Mouse (Mus musculus) testis, postnatal 10 days (tissue): ENCODE results near the gene Pdk2.
A peak's percentile ranks its signal among the peaks of the same experiment; 100 is the strongest.
"Not testable (repeated sequence)": the region's sequence is repeated elsewhere in the genome, so short reads cannot be mapped to it uniquely, and the experiment has no call there.

Experiments
- DNase-seq: peaks from one replicate; pipeline ENCODE4 v3.0.0; 2021; ENCODE audit warnings: low spot score

Gene Pdk2

DNA sequence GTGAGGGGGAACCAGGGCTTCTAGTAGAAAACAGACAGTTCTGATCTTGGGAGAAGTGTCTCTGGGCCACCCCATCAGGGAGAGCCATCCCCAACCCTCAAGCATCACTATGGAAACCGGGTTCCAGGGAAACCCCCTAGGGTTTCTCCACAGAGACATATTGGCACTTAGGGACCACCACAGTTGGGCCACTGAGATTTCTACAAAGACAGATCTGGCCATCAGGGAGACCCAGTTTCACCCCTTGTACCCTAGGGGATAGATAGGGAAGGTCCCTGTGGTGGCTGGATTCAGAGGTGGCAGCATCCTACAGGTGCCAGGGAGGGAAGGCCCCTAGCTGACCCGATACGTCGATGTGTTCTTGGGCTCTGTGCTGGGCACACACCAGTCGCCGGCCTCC, 14.3 kb downstream of the Pdk2 start:
- DNase-seq = no peak

- no peak for DNase-seq
Measured at GRCm38 (mm10) chr11:95026090-95026542, 15.0 kb downstream of the Pdk2 start.

DNA sequence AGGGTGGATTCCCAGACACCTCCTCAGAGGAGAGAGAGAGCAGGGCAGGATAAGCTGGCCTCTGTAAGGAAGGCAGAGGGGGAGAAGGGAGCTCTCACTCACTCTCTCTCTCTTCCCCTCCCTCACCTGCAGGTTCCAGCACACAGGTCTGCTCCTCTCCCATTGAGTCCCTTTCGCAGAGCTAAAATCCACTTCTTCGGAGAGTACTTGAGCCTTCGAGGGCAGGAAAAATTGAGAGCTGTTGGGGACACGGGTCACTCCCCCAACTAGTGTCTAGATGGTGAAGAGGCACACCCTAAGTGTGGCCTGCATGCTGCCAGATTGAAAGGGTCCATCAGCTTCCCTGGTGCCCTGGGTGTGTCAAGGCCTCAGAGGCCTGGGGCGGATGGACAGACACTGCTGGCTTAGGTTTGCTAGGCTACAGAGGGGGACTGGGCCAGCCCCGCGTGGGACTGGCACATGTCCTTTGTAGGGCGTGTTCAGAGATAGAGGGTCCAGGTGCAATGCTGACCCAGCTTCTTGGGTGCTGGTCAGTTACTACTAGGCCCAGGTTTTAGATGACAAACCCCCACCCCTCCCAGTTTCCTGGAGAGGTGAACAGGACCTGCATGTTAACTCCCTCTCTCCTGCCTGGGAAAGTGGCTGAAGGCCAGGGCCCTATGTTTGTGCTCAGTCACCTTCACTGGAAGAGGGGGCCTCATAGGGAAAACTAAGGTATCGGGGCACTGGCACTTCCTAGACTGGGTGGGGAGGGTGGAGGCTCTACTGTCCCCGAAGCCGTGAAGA, 15.7 kb downstream of the Pdk2 start:
- DNase-seq = no peak

- no peak for DNase-seq
Measured at GRCm38 (mm10) chr11:95024439-95025184, 16.5 kb downstream of the Pdk2 start.

- no peak for DNase-seq
Measured at GRCm38 (mm10) chr11:95023481-95023880, 17.7 kb downstream of the Pdk2 start.

DNA sequence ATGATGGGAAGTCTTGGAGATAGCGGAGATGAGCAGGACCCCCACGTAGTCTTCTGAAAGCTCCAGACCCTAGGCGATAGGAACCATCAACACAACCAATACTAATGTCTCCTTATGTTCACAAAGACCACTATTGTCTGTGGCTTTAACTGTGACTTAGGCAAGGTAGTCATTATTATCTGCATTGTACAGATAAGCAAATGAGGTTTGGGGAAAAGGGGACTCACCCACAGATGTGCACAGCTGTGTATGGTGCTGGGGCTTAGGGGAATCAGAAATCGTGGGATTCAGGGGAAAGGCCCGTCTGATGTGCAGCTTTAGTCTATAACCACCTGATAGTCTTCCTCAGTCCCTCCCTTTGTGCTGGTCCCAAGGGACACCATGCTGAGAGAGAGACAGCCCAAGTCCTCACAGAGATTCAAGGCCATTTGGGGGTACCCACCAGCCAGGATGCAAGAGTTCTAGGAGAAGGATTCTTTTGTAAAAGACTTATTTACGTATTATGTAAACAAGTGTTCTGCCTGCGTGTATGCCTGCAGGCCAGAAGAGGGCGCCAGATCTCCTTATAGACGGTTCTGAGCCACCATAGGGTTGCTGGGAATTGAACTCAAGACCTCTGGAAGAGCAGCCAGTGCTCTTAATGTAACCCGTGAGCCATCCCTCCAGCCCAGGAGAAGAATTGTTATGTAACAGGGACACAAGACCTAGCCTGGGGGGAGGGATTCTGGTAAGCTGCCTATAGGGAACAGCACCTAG, 18.7 kb downstream of the Pdk2 start:
- DNase-seq = no peak

DNA sequence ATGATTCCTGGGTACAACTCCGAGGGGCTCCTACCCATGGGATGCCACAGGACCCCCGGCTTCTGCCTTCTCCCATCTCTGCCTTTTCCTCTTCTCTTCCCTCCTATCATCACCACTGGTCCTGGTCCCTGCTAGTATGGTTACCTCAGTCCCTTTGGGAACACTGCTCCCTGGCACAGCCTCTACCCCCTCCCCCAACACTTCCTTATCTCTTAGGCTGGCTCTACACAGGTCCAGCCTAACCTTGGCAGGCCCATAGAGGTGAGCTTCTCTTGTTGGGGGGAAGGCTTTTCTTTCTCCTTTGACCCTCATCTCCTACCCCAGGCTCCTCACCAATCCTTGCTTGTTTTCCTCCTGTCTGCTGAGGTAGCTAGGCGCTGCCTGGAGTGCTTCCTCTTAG, 25.7 kb downstream of the Pdk2 start:
- DNase-seq = no peak

DNA sequence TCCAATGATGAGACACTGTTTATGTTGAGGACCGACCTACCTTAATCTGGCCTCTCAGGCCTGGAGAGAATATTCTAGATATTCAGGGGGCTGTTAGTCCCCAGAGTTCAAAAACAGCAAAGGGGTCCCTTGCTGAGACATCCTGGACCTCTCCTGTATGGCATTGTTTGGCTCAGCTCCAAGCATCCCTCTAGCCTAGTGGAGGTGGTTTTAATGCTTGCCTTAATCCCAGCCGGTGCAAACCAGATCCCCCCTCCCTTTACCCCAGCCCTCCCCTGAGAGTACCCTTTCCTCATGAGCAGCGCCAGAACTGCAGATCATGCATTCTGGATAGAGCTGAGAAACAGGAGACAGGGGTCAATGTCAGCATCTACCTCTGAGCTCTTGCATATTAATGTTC, 28.7 kb downstream of the Pdk2 start:
- DNase-seq = no peak

DNA sequence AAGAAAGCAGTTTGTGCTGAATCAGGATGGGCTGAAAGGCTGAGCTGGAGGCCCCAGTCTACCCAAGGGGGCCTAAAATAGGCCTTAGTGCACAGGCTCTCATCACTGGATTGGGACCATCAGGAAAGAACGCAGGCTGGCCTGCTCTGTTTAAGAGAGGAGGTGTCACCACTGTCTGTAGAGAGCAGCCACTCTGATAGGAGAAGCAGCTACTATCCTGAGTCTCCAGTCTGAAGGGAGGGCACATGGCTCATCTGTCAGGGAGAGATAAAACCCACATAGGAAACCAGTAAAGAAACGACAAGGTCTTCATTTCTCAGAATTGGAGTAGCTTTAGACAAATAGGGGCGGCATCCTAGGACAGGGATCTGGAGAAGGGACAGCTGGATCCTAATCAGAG, 29.1 kb downstream of the Pdk2 start:
- no peak for DNase-seq

GRCm38 (mm10) chr11:95011416-95011815, 29.7 kb downstream of the Pdk2 start:
- DNase-seq = no peak

GRCm38 (mm10) chr11:95010841-95011403, 30.2 kb downstream of the Pdk2 start:
- not testable (repeated sequence) for DNase-seq

GRCm38 (mm10) chr11:95010141-95010739, 30.9 kb downstream of the Pdk2 start:
- DNase-seq = peak; percentile 71

DNA sequence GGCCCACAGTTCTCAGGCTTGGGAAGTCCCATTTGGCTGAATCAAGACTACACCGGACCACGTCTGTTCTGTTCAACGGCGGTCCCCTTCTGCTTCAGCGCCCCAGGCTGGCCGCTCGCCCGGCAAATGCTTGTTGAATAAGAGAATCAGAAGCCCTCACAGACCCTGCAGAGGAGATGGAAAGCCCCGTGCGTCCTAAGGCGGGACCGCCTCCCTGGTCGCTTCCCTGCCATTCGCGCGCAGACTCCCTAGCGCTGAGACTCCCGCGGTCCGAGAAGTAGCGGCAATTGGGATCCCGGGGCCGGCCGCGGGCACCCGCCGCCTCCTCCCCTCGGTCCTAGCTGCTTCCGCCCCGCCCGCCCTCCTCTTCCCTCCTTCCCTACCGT, 31.5 kb downstream of the Pdk2 start, which contains the start of gene Samd14:
Gene Samd14, plus strand, starts transcription at position 251 of the 386 bp plus-strand sequence.
- peak; percentile 78 for DNase-seq

DNA sequence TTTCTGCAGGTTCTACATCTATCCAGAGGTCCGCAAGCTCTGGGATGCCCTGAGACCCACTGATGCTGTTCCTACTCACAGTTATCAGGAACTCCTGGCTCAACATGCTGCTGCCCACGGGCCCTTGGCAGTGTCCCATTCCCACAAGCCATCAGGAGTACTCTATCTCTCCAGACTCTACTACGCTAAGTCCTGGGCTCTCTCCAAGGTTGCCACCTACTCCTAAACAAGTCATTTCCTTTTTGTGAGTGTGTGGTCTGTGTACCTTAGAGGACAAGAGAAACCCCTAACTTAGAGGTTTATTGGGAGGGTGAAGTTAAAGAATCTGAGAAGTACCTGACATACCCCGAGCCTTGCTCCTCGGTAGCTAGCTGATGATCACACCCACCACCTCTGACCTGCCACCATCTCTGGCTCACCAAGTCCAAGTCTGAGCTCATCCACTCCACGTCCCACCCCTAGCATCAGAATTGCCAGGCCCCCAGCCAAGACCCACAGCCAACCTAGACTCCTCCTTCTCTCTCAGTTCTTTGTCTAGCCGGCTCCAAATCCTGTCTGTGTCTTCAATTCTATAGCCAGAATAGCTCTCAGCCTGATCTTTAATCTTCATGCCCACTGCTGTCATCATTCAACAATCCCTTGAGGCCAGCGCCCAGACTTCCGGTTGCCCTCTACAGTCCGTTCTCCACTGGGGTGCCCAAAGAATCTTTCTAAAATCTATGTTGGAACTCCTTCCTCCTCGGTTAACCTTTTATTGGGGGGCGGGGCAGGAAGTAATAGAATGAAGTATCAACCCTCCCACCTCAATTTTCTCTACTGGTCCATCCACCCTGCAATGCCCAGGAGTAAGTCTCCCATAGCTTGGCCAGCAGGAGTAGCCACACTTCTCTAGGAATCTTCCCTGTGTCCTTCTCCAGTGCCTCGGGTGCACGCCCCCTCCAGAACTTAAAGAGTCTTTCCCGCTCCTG, 32.2 kb downstream of the Pdk2 start:
- peak; percentile 62 for DNase-seq

GRCm38 (mm10) chr11:95007418-95007817, 33.7 kb downstream of the Pdk2 start:
- DNase-seq = no peak

DNA sequence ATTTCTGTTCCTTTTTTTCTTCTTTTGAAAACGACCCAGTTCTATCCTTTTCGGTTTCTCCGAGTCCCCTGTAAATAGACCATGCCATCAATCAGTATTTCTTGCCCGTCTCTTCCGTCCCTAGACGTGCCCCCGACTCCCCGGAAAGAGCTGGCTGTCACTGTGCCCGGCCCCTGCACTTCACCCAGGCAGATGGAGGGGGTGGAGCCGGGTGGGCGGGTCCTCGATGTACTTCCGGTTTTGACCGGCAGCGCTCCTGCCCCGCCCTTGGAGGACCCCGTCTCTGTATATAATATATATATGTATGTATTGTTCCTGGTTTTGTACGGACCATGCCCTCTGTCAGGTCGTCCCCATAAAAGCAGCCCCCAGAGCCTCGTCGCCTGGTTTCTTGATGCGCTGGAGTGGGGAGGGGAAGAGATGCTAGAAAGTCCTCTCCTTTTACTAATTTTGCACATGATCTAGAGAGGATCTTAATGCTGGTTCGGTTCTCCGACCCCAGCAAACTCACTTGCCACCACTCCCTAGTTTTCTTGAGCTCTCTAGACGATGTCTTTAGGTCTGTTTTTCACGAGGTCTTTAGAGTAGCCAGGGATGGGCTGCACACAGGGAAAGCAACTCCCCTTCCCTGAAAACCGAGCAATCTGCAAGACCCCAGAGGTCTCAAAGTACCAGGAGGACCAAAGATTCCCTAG, 34.5 kb downstream of the Pdk2 start:
- DNase-seq = peak; percentile 90

DNA sequence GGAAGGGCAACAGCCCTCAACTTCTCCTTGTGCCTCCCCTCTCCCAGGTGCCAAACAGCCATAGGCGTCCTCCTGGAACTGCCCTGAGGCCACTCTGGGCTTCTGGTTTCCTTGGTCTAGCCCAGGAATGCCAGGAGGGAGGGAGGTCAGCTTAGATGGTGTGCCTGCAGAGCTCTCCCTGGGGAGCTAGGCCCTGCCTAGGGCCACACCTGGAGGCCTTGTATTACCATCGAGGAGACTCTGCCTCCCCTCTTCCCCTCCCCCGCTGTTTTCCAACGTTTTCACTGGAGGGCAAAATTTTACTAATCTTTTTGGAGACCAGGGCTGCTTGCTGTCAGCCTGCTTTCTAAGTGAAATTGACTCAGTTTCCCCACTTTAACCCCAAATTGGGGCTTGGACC, 35.1 kb downstream of the Pdk2 start:
- DNase-seq = no peak

DNA sequence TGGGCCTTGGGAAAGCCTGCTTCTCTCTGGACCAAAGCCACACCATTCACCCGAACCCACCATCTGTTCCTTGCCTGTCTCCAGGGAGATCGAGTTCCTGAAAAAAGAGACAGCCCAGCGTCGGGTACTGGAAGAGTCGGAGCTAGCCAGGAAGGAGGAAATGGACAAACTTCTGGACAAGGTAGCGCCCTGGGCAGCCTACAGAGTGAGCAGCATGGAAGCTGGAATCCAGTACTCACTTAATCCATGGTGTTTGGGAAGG, 36.3 kb downstream of the Pdk2 start:
- no peak for DNase-seq

DNA sequence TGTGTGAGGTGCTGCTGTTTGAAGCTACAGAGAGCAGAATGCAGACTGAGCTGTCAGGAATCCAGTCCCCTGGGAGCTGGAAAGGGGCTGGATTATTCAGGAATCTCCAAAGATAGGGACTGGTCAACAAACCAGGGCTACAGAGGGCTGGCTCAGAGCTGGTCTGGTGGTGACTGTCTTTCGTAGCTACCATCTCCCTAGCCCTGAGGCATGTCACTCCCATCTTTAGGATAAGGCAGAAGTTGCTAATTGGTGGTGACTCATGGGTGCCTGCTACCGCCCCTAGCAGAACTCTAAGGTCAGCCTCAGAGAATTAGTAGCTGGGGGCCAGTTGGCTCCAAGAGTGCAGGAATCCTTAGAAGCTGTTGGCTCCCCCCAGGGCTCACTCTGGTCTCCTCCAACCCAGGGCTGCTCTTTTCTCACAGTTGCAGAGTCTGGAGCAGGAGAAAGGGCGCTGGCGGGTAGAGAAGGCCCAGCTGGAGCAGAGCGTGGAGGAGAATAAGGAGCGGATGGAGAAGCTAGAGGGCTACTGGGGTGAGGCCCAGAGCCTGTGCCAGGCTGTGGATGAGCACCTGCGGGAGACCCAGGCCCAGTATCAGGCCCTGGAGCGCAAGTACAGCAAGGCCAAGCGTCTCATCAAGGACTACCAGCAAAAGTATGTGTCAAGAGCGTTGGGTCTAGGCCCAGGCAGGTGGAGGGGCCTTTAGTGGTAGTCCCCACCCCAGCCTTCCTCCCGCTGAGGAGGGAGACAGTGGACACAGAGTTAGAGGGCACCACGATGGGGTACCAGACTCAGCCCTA, 36.8 kb downstream of the Pdk2 start:
- DNase-seq = no peak
